Mouse (Mus musculus): ENCODE measurements at regions not wholly inside any gene's neighbourhood (a gene's known extent, or its start where the extent isn't known, plus 50 kb on each side); places are given as distances from the start of the nearest gene placed in this dataset.

- TF ChIP-seq POLR2A (IDR thresholded peaks at IDR 0.05; ENCODE audit: borderline replicate concordance, low read depth, low read length) = no peak
- no peak for TF ChIP-seq CTCF (IDR thresholded peaks at IDR 0.05; ENCODE audit: low read depth, low read length)
Measured at GRCm38 (mm10) chr3:40470101-40470500, 61.0 kb upstream of the Intu start.
